Mouse (Mus musculus) G1E (cell line): Measurements from ENCODE around the gene Rhobtb1. TPM values are rescaled to one million over a fixed set of nuclear protein-coding genes. Genes with fewer than 3 reads are reported as not detected.

Source experiments
- ATAC-seq: 2 replicates; pipeline ENCODE4 v1.8.0; 2016; ENCODE audit warnings: mild to moderate bottlenecking; ENCODE audit not compliant: insufficient number of reproducible peaks, poor library complexity, low FRiP score, severe bottlenecking; ENCODE audit errors: extremely low read depth
- DNase-seq: peaks from one replicate; pipeline ENCODE4 v3.0.0; 2012; ENCODE audit warnings: low spot score
- H3K27me3 ChIP-seq: 2 replicates; pipeline ENCODE4 v1.6.1; 2012; ENCODE audit warnings: mild to moderate bottlenecking, low read length, inconsistent platforms; ENCODE audit not compliant: insufficient read depth
- H3K36me3 ChIP-seq: replicated peaks from 2 replicates; pipeline ENCODE3; 2012; ENCODE audit warnings: mild to moderate bottlenecking, inconsistent platforms
- H3K4me1 ChIP-seq: 2 replicates; pipeline ENCODE4 v1.6.1; 2012; ENCODE audit warnings: low read depth, low read length, inconsistent platforms, mixed read lengths; ENCODE audit not compliant: insufficient read depth
- H3K4me3 ChIP-seq: 2 replicates; pipeline ENCODE4 v1.5.1; 2012; ENCODE audit warnings: low read depth, mild to moderate bottlenecking, inconsistent platforms, low read length, moderate library complexity, mixed read lengths
- H3K9me3 ChIP-seq: replicated peaks from 2 replicates; pipeline ENCODE4 v1.6.1; 2012; ENCODE audit warnings: inconsistent platforms
- CTCF ChIP-seq: IDR thresholded peaks from 2 replicates; pipeline ENCODE4 v1.5.1; 2012; ENCODE audit warnings: low read depth, low read length, inconsistent platforms, mixed read lengths
- GATA1 ChIP-seq: IDR thresholded peaks from 2 replicates; pipeline ENCODE4 v1.6.1; 2012; ENCODE audit warnings: borderline replicate concordance, low read length, inconsistent platforms, mixed read lengths
- GATA2 ChIP-seq: IDR thresholded peaks from 2 replicates; pipeline ENCODE4 v1.6.1; 2012; ENCODE audit warnings: low read depth, low read length, inconsistent platforms, borderline replicate concordance
- POLR2AphosphoS5 ChIP-seq: IDR thresholded peaks from 2 replicates; pipeline ENCODE4 v1.6.1; 2012; ENCODE audit warnings: low read depth, low read length, inconsistent platforms; ENCODE audit not compliant: insufficient replicate concordance
- TAL1 ChIP-seq: conservative IDR thresholded peaks from 2 replicates; pipeline ENCODE4 v1.6.1; 2012; ENCODE audit warnings: low read depth, low read length, inconsistent platforms, mixed read lengths
- polyA plus RNA-seq: library from polyadenylated mRNA; stranded (reverse); fragments of >175 nt; gene quantifications from 2 replicates; pipeline ENCODE4 v1.2.3, GENCODE M21; 2012
- total RNA-seq, 2 experiments: library from RNA; stranded (forward) in 1 of 2; stranded (reverse) in 1 of 2; fragments of 200-1000 nt in 1 of 2; fragments of >200 nt in 1 of 2; fragmentation: Nextera tagmentation in 1 of 2; gene quantifications; 2 replicates each; pipeline ENCODE4 v1.2.3; 2014 to 2017

The Rhobtb1 gene
- total and polyA plus RNA-seq, 3 experiments: 0.05 TPM; not detected in 2

- no peak for ATAC-seq
- no peaks in the 10 kb centered on the region for H3K27me3 ChIP-seq
- TF ChIP-seq TAL1: no peak
- TF ChIP-seq POLR2AphosphoS5: no peak
- no peak for TF ChIP-seq CTCF
- no peak for TF ChIP-seq GATA1
- TF ChIP-seq GATA2: no peak
- no peak for DNase-seq
- H3K4me3 ChIP-seq: no peak overlapping the region
- H3K4me1 ChIP-seq: no peaks in the 10 kb centered on the region
- no peaks in the 10 kb centered on the region for H3K36me3 ChIP-seq
- peaks cover 34% of the 10 kb centered on the region for H3K9me3 ChIP-seq
These were observed 9.6 kb downstream of the Rhobtb1 start for GRCm38 (mm10) chr10:69160877-69161276.

- no peak for TF ChIP-seq GATA2
- no peak for TF ChIP-seq GATA1
- no peak for TF ChIP-seq TAL1
- Histone ChIP-seq H3K27me3 (no peaks in the 10 kb centered on the region), H3K9me3 (peaks cover 35% of the 10 kb centered on the region), H3K4me1 (no peaks in the 10 kb centered on the region), H3K4me3 (no peak overlapping the region), H3K36me3 (no peaks in the 10 kb centered on the region)
- ATAC-seq (no peak), DNase-seq (no peak)
These were observed 10.3 kb downstream of the Rhobtb1 start for GRCm38 (mm10) chr10:69161503-69161902.

GRCm38 (mm10) chr10:69162577-69162976 lies 11.3 kb downstream of the Rhobtb1 start:
- Histone ChIP-seq H3K27me3 (no peaks in the 10 kb centered on the region), H3K9me3 (peaks cover 38% of the 10 kb centered on the region), H3K4me3 (no peak overlapping the region), H3K36me3 (no peaks in the 10 kb centered on the region), H3K4me1 (no peaks in the 10 kb centered on the region)
- DNase-seq (no peak), ATAC-seq (no peak)
- TF ChIP-seq TAL1 (no peak), CTCF (no peak), POLR2AphosphoS5 (no peak), GATA1 (no peak), GATA2 (no peak)

GRCm38 (mm10) chr10:69163216-69163615 lies 12.0 kb downstream of the Rhobtb1 start:
- H3K36me3 ChIP-seq: no peaks in the 10 kb centered on the region
- no peaks in the 10 kb centered on the region for H3K4me1 ChIP-seq
- H3K27me3 ChIP-seq: no peaks in the 10 kb centered on the region
- no peak for DNase-seq
- H3K4me3 ChIP-seq: no peak overlapping the region
- peaks cover 37% of the 10 kb centered on the region for H3K9me3 ChIP-seq
- TF ChIP-seq TAL1: no peak
- TF ChIP-seq GATA1: no peak
- TF ChIP-seq POLR2AphosphoS5: no peak
- no peak for TF ChIP-seq GATA2
- no peak for TF ChIP-seq CTCF
- no peak for ATAC-seq

- ATAC-seq (no peak), DNase-seq (no peak)
- Histone ChIP-seq H3K27me3 (no peaks in the 10 kb centered on the region), H3K4me1 (no peaks in the 10 kb centered on the region), H3K9me3 (peaks cover 37% of the 10 kb centered on the region), H3K36me3 (no peaks in the 10 kb centered on the region), H3K4me3 (no peak overlapping the region)
- no peak for TF ChIP-seq TAL1
- TF ChIP-seq GATA2: no peak
- TF ChIP-seq CTCF: no peak
- no peak for TF ChIP-seq POLR2AphosphoS5
- no peak for TF ChIP-seq GATA1
These were observed 13.9 kb downstream of the Rhobtb1 start for GRCm38 (mm10) chr10:69165125-69165524.

- Histone ChIP-seq H3K9me3 (peaks cover 34% of the 10 kb centered on the region), H3K4me3 (no peak overlapping the region), H3K27me3 (no peaks in the 10 kb centered on the region), H3K4me1 (no peaks in the 10 kb centered on the region), H3K36me3 (no peaks in the 10 kb centered on the region)
- TF ChIP-seq TAL1 (no peak), GATA2 (no peak), POLR2AphosphoS5 (no peak), CTCF (no peak), GATA1 (no peak)
- DNase-seq (no peak), ATAC-seq (no peak)
These were observed 14.6 kb downstream of the Rhobtb1 start for GRCm38 (mm10) chr10:69165847-69166246.

GRCm38 (mm10) chr10:69166514-69166913 lies 15.3 kb downstream of the Rhobtb1 start:
- no peak for ATAC-seq
- no peak for DNase-seq
- Histone ChIP-seq H3K36me3 (no peaks in the 10 kb centered on the region), H3K4me3 (no peak overlapping the region), H3K9me3 (peaks cover 32% of the 10 kb centered on the region), H3K4me1 (no peaks in the 10 kb centered on the region), H3K27me3 (no peaks in the 10 kb centered on the region)
- TF ChIP-seq GATA1 (no peak), POLR2AphosphoS5 (no peak), GATA2 (no peak), CTCF (no peak), TAL1 (no peak)
